Mouse (Mus musculus) layer of hippocampus, postnatal 14 days (tissue): ENCODE measurements around the gene Vmn2r38. TPM values are rescaled to one million over a fixed set of nuclear protein-coding genes. Genes with fewer than 3 reads are reported as not detected.
"Not testable (repeated sequence)": the region's sequence is repeated elsewhere in the genome, so short reads cannot be mapped to it uniquely, and the experiment has no call there.

ENCODE experiments used
- DNase-seq, 2 experiments: peaks; one replicate each; pipeline ENCODE4 v3.0.0; 2021 to 2022; ENCODE audit warnings: low spot score in 2 of 2, mixed read lengths in 1 of 2
- long read RNA-seq, 2 experiments: library from polyadenylated mRNA; stranded (forward); transcript quantifications; one replicate each; pipeline ENCODE4 v2.0.0; 2021
- total RNA-seq, 2 experiments: library from RNA; stranded (reverse); gene quantifications; 2 replicates each; pipeline ENCODE4 v1.2.3; 2021

Gene Vmn2r38
- total RNA-seq: not detected
- long read RNA-seq, experiment 1: 0 reads
- long read RNA-seq, experiment 2: 0 reads

DNA sequence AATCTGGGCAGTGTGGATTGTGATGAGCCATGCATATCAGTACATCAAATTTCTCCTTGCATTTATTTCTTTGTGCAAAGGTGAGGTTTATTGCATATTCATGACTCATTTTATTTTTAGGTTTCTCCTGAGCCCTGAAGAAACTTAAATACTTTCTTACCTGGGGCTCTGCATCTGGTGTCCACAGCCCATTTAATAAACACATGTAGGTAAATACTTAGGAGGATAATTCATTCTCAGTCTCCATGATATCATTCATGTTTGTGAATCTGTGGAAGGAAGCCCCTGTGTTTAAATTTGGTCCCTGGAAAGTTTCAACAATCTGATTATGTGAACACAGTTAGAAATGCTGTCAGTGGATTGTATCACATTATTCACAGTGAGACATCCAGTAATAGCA, at the start of gene Vmn2r38:
TSS of gene Vmn2r38 (minus strand) at position 101 of the 400 bp plus-strand sequence.
- not testable (repeated sequence) for DNase-seq

DNA sequence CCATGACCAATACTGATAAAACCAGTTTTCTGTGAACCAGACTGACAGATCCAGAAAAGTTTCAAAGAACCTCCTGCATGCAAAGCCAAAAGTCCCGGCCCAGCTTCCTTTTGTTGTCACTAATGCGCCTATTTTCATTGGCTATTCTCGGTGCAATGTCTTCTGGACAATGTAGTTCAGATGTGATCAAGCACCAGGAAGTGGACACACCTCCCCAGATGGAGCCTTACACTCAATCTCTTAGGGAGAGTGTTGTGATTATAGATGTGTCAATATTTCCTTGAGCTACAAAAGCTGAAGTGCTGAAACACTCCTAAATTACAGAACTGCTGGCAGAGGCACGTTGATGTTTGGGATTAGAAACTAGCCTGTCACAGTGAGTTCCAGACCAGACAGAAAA, 32.3 kb downstream of the Vmn2r38 start:
- not testable (repeated sequence) for DNase-seq

DNA sequence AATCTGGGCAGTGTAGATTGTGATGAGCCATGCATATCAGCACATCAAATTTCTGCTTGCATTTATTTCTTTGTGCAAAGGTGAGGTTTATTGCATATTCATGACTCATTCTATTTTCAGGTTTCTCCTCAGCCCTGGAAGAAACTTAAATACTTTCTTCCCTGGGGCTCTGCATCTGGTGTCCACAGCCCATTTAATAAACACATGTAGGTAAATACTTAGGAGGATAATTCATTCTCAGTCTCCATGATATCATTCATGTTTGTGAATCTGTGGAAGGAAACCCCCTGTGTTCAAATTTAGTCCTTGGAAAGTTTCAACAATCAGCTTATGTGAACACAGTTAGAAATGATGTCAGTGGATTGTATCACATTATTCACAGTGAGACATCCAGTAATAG, 67.0 kb downstream of the Vmn2r38 start, which contains the start of gene Vmn2r39:
TSS of gene Vmn2r39 (minus strand) at position 101 of the 400 bp plus-strand sequence.
- DNase-seq: not testable (repeated sequence)

Other genes with a start within 250 kb of the Vmn2r38 start
- not detected for gene Vmn2r40, start 166.4 kb downstream of the Vmn2r38 start, total RNA-seq
- gene Vmn2r39, start 67.1 kb downstream of the Vmn2r38 start, total RNA-seq: not detected
- gene Vmn2r37, start 125.8 kb upstream of the Vmn2r38 start, total RNA-seq: not detected